Mouse (Mus musculus): ENCODE data around the gene Muc1.
A peak's percentile ranks its signal among the peaks of the same experiment; 100 is the strongest.

Gene Muc1

DNA sequence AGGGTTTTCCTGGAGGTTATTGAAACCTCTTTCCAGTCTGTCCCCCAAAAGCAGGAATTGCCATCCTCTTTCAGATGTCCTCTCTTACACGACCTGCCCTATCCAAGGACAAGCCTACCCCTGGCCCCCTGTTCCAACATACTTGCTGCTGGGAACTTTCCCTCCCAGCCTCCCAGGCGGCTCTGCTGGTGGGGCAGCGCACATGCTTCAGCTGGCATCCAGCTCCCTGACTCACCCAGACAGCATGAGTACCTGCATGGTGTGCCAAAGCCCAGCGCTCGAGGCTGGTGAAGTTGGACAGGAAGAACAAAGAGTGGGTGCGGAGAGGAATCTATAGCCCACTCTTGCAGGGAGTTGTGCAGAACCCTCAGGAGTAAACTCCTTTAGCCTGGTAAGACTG is 42.0 kb downstream of the Muc1 start:
- DNase-seq (ENCODE audit: low spot score): peak; percentile 26

DNA sequence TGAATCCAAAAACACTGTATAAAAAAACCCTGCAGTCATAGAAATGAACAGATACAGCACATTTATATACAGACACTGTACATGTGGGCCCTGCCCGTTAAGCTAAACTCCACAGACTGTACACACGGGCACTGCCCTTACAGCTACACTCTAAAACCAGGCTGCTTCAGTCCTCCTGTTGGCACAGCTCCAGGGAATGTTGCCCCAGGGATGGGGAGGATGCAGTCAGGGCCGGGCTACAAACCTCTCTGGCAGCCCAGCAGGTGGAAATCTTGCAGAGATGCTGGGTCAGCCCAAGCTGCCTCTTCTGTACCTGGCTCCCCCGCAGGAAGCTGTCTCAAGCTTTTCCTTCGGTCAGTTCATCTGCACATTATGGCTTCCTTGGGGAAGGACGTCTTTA is 42.9 kb downstream of the Muc1 start:
- DNase-seq (ENCODE audit: low spot score): no peak

DNA sequence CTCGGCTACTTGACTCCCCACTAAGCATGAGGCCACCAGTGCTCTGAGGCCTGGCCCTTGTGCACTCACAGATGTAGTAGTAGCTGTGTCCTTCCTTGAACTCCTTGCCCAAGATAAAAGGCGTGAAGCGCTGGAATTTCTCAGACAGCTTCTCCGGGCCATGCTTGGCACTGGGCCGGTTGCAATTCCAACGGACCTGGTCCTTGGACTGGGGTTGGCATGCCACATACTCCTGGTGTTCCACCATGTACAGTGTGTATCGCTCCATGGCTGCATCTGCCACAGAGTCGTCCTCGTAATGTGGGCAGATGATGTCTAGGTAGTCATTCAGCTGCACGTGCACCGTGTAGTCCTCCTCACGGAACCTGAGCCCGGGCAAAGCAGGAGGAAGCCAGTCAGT is 47.2 kb downstream of the Muc1 start:
- DNase-seq (ENCODE audit: low spot score): no peak

DNA sequence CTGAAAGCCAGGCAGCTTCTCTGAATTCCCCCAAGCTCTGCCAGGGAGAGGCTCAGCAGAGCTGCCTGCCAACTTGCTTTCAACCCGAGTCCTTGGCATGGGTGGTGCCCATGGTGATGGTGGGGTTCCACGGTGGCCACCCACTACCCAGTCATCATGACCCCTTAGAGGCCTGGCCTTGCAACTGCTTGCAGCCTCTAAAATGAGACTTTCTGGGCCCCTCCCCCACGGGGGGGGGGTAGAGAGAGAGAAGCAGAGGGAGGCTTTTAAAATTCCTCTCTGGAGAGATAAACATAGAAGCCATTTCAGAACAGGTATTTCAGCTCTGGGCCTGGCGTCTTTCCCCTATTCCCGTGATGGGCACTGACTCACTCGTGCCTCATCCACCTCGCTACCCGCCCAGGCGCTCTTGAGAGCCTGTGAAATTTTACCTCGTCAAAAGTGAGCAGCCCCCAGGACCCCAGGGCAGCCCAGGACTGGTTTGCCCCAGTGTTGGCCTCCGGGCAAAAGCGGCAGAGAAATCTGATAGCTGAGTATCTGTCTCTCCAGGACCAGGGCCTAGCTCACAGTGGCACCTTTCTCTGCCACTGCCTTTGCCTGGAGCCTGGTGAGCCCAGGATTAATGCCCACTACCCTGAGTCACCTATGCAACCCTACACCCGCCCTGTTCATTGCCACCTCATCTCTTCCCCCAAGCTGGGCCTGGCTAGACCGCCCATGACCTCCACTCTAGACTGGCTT is 48.6 kb downstream of the Muc1 start:
- DNase-seq (ENCODE audit: low spot score): no peak

DNA sequence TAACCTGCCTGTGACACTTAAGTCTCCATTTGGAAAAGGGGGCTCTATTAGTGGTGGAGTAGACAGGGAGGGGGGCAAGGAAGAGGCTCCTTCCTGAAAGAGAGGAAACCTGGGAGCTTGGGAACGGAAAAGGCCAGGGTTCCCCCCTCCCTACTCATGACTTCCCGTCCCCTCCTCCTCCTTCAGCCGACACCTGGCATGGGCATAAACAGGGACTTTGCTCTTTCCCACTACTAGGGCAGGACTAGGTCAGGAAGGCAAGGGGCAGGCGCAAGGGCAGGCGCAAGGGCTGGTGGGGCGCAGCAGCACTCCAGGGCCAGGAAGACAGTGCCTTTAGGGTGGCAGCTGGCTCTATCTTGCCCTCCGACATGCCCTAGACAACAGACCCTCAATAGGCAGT is 49.2 kb downstream of the Muc1 start:
- DNase-seq (ENCODE audit: low spot score): no peak

DNA sequence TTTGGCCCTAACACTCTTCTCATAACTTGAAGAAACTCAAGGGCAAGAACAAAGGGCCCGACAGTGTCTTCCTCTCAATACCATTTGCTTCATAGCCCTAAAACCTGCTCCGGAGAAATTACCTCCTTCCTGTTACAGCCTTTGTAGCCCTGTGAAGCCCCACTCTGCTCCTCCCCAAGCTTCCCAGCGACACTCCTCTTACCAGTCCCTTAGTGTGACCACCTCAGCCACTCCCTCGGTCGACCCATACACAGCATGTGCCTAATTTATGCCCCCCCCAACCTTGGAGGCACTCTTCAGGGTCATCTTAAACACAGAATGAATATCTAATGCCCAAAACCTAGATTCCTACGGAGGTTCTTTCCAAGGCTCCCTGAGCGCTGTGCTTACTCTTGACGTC is 49.8 kb downstream of the Muc1 start:
- DNase-seq (ENCODE audit: low spot score): no peak

DNA sequence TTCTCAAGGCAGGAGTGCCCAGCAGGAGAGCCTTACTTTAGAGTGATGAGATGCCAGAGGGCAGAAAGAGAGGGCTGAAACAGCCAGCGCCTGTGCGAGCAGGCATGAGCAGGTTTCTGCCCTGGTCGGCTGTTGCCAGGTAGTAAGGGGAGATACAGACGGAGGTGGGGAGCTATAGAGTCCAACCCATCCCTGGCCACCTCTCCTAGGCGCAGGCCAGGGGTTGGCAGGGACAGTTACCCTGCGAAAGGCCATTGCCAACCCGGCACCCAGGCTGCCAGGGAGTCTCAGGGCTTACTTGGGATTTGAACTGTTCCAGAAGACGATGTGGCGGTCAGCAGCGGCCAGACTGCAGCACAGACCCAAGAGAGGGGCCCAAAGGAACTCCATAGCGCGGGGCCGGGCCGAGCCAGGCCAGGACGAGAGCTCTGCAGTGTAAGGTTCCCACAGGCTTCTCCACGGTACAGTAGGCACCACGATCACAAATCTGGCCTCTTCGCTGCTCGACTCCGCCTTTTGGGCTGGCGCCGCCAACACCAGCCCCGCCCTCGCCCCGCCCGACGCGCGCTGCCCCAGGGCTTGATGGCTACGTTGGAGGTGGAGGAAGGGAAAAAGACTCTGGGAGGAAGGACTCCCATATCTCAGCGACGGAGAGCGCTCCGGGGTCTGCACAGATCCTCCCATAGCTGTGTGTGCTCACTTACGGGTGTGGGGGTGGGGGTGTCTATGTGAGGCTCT is 50.5 kb downstream of the Muc1 start:
- peak; percentile 83 for DNase-seq (ENCODE audit: low spot score)

DNA sequence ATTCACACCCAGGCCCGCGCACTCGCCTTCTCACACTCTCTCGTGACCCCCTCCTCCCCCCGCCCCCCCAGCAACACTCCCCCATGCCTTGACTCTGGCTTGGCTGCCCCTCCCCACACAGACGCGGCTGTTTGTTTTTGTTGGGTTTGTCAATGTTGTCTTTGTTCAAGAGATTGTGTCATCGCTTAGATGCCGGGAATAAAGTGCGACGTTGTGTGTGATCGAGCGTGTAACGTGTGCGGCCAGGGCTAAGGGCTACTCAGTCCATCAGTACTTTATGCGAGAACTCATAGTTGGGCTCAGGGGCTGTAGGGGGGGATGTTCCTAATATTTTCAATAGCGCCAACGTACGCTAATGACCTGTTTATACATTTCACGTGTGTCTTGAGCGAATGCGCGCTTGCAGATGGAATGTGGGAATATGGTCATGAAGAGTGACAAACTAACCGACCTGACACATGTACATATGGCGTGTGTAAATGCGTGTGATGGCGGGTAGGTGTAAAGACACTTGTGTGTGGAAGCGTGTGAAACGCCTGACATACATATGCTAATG is 51.3 kb downstream of the Muc1 start:
- peak; percentile 63 for DNase-seq (ENCODE audit: low spot score)

DNA sequence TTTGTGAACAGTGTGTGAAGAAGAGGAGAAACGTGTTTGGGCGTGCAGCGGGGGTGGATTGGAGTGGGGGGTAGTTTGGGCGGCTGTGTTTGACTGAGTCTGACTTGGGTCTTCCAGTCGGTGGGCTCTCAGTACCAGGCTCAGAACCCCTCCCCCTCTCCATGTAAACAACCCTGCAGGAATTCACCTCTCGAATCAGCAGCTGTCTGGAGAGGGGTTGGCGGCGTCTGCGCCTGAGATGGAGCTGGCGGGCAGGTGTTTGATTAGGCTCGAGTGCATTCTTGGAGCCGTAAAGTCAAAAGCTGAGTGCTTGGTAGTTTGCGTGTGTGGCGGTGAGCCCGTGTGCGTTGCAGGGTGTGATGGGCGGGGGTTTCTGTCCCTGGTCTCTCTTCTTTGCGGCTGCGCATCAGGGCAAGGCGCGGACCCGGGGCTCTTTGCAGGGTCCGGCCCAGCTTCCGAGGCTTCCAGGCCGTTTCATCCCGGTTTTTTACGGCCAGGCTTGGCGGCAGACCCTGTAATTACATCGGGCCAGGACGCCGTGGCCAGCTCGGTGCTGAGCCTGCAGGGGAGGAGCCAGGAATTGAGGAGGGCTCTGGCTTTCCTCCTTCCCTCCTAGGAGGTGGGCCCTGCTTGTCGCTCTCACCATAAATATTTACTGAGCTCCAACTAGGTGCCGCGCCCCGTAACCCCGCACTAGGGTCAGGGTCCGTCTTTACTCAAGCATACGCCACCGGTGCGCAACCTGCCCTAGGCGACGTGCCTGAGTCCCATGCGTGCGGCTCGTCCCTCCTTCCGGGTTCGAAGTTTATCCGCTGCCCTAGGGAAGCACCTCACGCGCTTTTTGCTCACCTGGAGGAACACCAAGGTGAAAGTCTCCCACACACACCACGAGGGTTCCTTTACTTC is 52.0 kb downstream of the Muc1 start, which contains the start of gene Efna1:
Efna1 (minus strand) TSS at position 537 of the 906 bp plus-strand sequence.
- DNase-seq (ENCODE audit: low spot score): peak; percentile 66

DNA sequence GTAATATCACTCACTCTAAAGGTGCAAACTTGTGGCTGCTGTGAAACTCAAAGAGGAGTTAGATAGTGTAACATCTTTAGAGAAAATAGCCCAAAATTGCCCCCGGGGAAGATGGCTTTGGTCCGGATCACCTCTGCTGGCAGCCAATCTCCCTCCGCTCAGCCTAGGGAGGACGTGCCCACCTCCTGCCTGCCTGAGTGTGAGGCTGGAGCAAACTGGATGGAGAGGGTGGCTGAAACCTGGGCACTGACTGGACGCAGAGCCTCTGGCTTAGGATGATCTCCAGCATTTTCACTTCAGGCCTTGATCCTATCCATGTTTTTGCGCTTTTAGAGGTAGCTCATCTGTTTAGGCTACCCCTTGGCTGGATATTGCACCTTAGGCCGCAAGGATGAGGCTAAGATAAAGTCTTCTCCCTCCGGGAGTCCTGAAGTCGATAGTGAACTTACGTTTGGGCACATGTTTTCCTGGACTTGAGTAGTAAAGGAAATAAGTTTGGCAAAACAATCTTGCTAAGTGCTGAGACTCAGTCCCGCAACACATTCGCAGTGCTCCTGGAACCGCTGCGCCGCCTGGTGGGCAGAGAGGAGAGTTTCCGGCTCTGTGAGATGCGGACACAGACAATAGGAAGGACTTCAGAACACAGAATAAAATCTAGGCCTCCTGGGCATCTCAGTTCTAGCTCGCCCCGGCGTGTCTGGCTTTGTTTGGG is 52.9 kb downstream of the Muc1 start:
- peak; percentile 97 for DNase-seq (ENCODE audit: low spot score)

DNA sequence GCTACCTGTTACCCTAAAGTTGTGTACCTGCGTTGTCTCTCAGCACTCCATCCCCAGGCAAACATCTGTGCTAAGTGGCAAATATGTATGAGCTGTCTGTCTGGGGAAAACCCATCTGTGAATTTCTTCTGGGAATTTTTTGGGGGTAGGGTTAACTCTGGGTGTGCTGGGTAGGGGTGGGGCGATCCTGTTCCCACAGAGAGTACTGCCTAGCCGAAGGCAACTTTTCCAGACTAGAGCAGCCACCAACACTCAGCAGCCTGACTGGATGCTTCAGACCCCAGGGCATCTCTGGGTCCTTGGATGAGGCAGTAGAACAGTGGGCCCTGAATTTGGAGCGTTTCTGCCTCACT is 53.4 kb downstream of the Muc1 start:
- no peak for DNase-seq (ENCODE audit: low spot score)

All from embryo, embryonic 10.5 days (tissue).